Mouse (Mus musculus) heart, postnatal 0 days (tissue): ENCODE measurements at regions not wholly inside any gene's neighbourhood (a gene's known extent, or its start where the extent isn't known, plus 50 kb on each side); places are given as distances from the start of the nearest gene placed in this dataset.

Experiments used
- CTCF ChIP-seq: IDR thresholded peaks from 2 replicates; pipeline ENCODE4 v1.5.1; 2016; ENCODE audit warnings: antibody characterized with exemption, control low read depth, low read depth
- EP300 ChIP-seq: IDR thresholded peaks from 2 replicates; pipeline ENCODE4 v1.6.1; 2016; ENCODE audit warnings: antibody characterized with exemption, low read depth

DNA sequence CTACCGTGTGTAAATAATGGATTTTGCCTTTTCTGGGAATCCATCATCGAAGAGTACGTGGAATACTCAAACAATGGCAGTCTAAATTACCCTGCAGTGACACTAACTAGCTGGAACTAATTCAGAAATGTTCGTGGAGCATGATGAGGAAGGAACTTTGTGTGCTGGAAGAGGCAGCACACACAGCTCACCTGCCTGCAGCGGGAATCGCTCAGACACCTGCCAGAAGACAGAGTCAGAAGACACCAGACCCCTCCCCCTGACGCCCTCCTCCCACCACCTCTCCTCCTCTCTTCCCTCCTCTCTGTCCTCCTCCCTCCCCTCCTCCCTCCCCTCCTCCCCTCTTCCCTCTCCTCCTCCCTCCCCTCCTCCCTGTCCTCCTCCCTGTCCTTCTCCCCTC, 235.4 kb downstream of the Mtx2 start:
- TF ChIP-seq CTCF (no peak), EP300 (no peak)
